Mouse (Mus musculus) stomach, embryonic 15.5 days (tissue): ENCODE results near the gene Adcy2. TPM values are rescaled to one million over a fixed set of nuclear protein-coding genes. Genes with fewer than 3 reads are reported as not detected.

Source experiments
- ATAC-seq: fragments of 200-750 bp; cut with Nextera tagmentation; 2 replicates; pipeline ENCODE4 v1.8.0; 2017; ENCODE audit warnings: low read depth, moderate number of reproducible peaks, moderate TSS enrichment; ENCODE audit not compliant: insufficient read depth, low FRiP score
- H3K27ac ChIP-seq: fragments of 300-500 bp; sonication (generic); 2 replicates; pipeline ENCODE4 v1.5.1; 2015; ENCODE audit warnings: mild to moderate bottlenecking, inconsistent platforms
- H3K27me3 ChIP-seq: fragments of 300-500 bp; sonication (generic); replicated peaks from 2 replicates; pipeline ENCODE4 v1.6.1; 2015; ENCODE audit warnings: inconsistent platforms
- H3K36me3 ChIP-seq: fragments of 300-500 bp; sonication (generic); 2 replicates; pipeline ENCODE4 v1.6.1; 2015; ENCODE audit warnings: inconsistent platforms
- H3K4me1 ChIP-seq: fragments of 300-500 bp; sonication (generic); 2 replicates; pipeline ENCODE4 v1.6.1; 2015; ENCODE audit warnings: inconsistent platforms
- H3K4me2 ChIP-seq: fragments of 300-500 bp; sonication (generic); 2 replicates; pipeline ENCODE4 v1.6.1; 2015; ENCODE audit warnings: mild to moderate bottlenecking, inconsistent platforms
- H3K4me3 ChIP-seq: fragments of 300-500 bp; sonication (generic); replicated peaks from 2 replicates; pipeline ENCODE4 v1.5.1; 2015; ENCODE audit warnings: inconsistent platforms
- H3K9ac ChIP-seq: fragments of 300-500 bp; sonication (generic); 2 replicates; pipeline ENCODE4 v1.6.1; 2015; ENCODE audit warnings: inconsistent platforms
- H3K9me3 ChIP-seq: fragments of 300-500 bp; sonication (generic); 2 replicates; pipeline ENCODE4 v1.6.1; 2016; ENCODE audit warnings: inconsistent platforms
- WGBS: fragments of 180-500 bp; shearing (Covaris S2); methylation state at CpG from one replicate; pipeline ENCODE4 v1.1.7; 2015; 5-methylcytosine and 5-hydroxymethylcytosine counted together
- polyA plus RNA-seq: library from polyadenylated mRNA; unstranded; fragments of >200 nt; fragmentation: Nextera tagmentation; extraction: Ambion mirVana; gene quantifications from 2 replicates; pipeline ENCODE4 v1.2.1, GENCODE M21; 2015

Adcy2 gene
- polyA plus RNA-seq, 1 experiment from 2014 or later = 4.6 TPM

GRCm38 (mm10) chr13:68815704-68816477 is 183.4 kb downstream of the Adcy2 start:
- no peak overlapping the region for H3K9ac ChIP-seq
- WGBS = 72% methylated on average over 4 of the region's 4 CpGs
- H3K27ac ChIP-seq = no peak overlapping the region
- H3K27me3 ChIP-seq = no peaks in the 10 kb centered on the region
- H3K4me3 ChIP-seq = no peak overlapping the region
- H3K4me2 ChIP-seq = no peak overlapping the region
- no peaks in the 10 kb centered on the region for H3K9me3 ChIP-seq
- no peak for ATAC-seq
- no peaks in the 10 kb centered on the region for H3K4me1 ChIP-seq
- H3K36me3 ChIP-seq = no peaks in the 10 kb centered on the region

- Histone ChIP-seq H3K4me2 (no peak overlapping the region), H3K36me3 (no peaks in the 10 kb centered on the region), H3K9me3 (no peaks in the 10 kb centered on the region), H3K4me3 (no peak overlapping the region), H3K27me3 (no peaks in the 10 kb centered on the region), H3K4me1 (no peaks in the 10 kb centered on the region), H3K9ac (no peak overlapping the region), H3K27ac (no peak overlapping the region)
- no peak for ATAC-seq
- 85% methylated on average over 3 of the region's 3 CpGs for WGBS
Measured at GRCm38 (mm10) chr13:68811185-68811584, 188.2 kb downstream of the Adcy2 start.

GRCm38 (mm10) chr13:68799777-68800176 is 199.6 kb downstream of the Adcy2 start:
- H3K4me2 ChIP-seq = no peak overlapping the region
- no peak for ATAC-seq
- no peaks in the 10 kb centered on the region for H3K27me3 ChIP-seq
- no peak overlapping the region for H3K9ac ChIP-seq
- H3K36me3 ChIP-seq = no peaks in the 10 kb centered on the region
- 59% methylated on average over 6 of the region's 6 CpGs for WGBS
- H3K9me3 ChIP-seq = no peaks in the 10 kb centered on the region
- H3K27ac ChIP-seq = no peak overlapping the region
- no peaks in the 10 kb centered on the region for H3K4me1 ChIP-seq
- H3K4me3 ChIP-seq = no peak overlapping the region

- Histone ChIP-seq H3K9me3 (no peaks in the 10 kb centered on the region), H3K4me3 (no peak overlapping the region), H3K36me3 (no peaks in the 10 kb centered on the region), H3K27me3 (no peaks in the 10 kb centered on the region), H3K9ac (no peak overlapping the region), H3K27ac (no peak overlapping the region), H3K4me1 (no peaks in the 10 kb centered on the region), H3K4me2 (no peak overlapping the region)
- ATAC-seq = no peak
Measured at GRCm38 (mm10) chr13:68793286-68793685, 206.1 kb downstream of the Adcy2 start.

- H3K4me1 ChIP-seq = no peaks in the 10 kb centered on the region
- no peaks in the 10 kb centered on the region for H3K27me3 ChIP-seq
- no peaks in the 10 kb centered on the region for H3K36me3 ChIP-seq
- no peak overlapping the region for H3K27ac ChIP-seq
- no peak overlapping the region for H3K4me2 ChIP-seq
- H3K9me3 ChIP-seq = no peaks in the 10 kb centered on the region
- no peak overlapping the region for H3K9ac ChIP-seq
- ATAC-seq = no peak
- no peak overlapping the region for H3K4me3 ChIP-seq
- 81% methylated on average over 8 of the region's 8 CpGs for WGBS
Measured at GRCm38 (mm10) chr13:68787286-68788061, 211.9 kb downstream of the Adcy2 start.

- Histone ChIP-seq H3K9me3 (no peaks in the 10 kb centered on the region), H3K4me3 (no peak overlapping the region), H3K27ac (no peak overlapping the region), H3K9ac (no peak overlapping the region), H3K4me2 (no peak overlapping the region), H3K27me3 (no peaks in the 10 kb centered on the region), H3K36me3 (no peaks in the 10 kb centered on the region), H3K4me1 (no peaks in the 10 kb centered on the region)
- WGBS = 72% methylated on average over 1 of the region's 1 CpGs
- ATAC-seq = no peak
Measured at GRCm38 (mm10) chr13:68783096-68783495, 216.2 kb downstream of the Adcy2 start.

- no peaks in the 10 kb centered on the region for H3K27me3 ChIP-seq
- no peaks in the 10 kb centered on the region for H3K4me1 ChIP-seq
- WGBS = 87% methylated on average over 6 of the region's 6 CpGs
- H3K4me3 ChIP-seq = no peak overlapping the region
- ATAC-seq = no peak
- H3K4me2 ChIP-seq = no peak overlapping the region
- H3K9me3 ChIP-seq = no peaks in the 10 kb centered on the region
- H3K9ac ChIP-seq = no peak overlapping the region
- no peaks in the 10 kb centered on the region for H3K36me3 ChIP-seq
- H3K27ac ChIP-seq = no peak overlapping the region
Measured at GRCm38 (mm10) chr13:68778011-68778672, 221.2 kb downstream of the Adcy2 start.

GRCm38 (mm10) chr13:68773599-68774211 is 225.6 kb downstream of the Adcy2 start:
- WGBS = 62% methylated on average over 2 of the region's 2 CpGs
- Histone ChIP-seq H3K9me3 (no peaks in the 10 kb centered on the region), H3K9ac (no peak overlapping the region), H3K4me2 (no peak overlapping the region), H3K4me3 (no peak overlapping the region), H3K27me3 (no peaks in the 10 kb centered on the region), H3K36me3 (no peaks in the 10 kb centered on the region), H3K27ac (no peak overlapping the region), H3K4me1 (no peaks in the 10 kb centered on the region)
- ATAC-seq = no peak

GRCm38 (mm10) chr13:68768588-68768987 is 230.8 kb downstream of the Adcy2 start:
- 80% methylated on average over 3 of the region's 3 CpGs for WGBS
- no peak overlapping the region for H3K27ac ChIP-seq
- no peaks in the 10 kb centered on the region for H3K36me3 ChIP-seq
- H3K9ac ChIP-seq = no peak overlapping the region
- no peak overlapping the region for H3K4me2 ChIP-seq
- ATAC-seq = no peak
- H3K4me1 ChIP-seq = no peaks in the 10 kb centered on the region
- H3K9me3 ChIP-seq = no peaks in the 10 kb centered on the region
- no peaks in the 10 kb centered on the region for H3K27me3 ChIP-seq
- no peak overlapping the region for H3K4me3 ChIP-seq

GRCm38 (mm10) chr13:68765896-68766578 is 233.3 kb downstream of the Adcy2 start:
- WGBS = 78% methylated on average over 8 of the region's 8 CpGs
- H3K4me3 ChIP-seq = no peak overlapping the region
- H3K27ac ChIP-seq = no peak overlapping the region
- no peaks in the 10 kb centered on the region for H3K4me1 ChIP-seq
- H3K36me3 ChIP-seq = no peaks in the 10 kb centered on the region
- H3K27me3 ChIP-seq = no peaks in the 10 kb centered on the region
- no peak for ATAC-seq
- H3K9me3 ChIP-seq = no peaks in the 10 kb centered on the region
- H3K9ac ChIP-seq = no peak overlapping the region
- no peak overlapping the region for H3K4me2 ChIP-seq

- Histone ChIP-seq H3K9ac (no peak overlapping the region), H3K4me3 (no peak overlapping the region), H3K4me2 (no peak overlapping the region), H3K4me1 (no peaks in the 10 kb centered on the region), H3K9me3 (no peaks in the 10 kb centered on the region), H3K36me3 (no peaks in the 10 kb centered on the region), H3K27ac (no peak overlapping the region), H3K27me3 (no peaks in the 10 kb centered on the region)
- 65% methylated on average over 3 of the region's 3 CpGs for WGBS
- no peak for ATAC-seq
Measured at GRCm38 (mm10) chr13:68764614-68765013, 234.7 kb downstream of the Adcy2 start.
